Mouse (Mus musculus) thymus, adult 18-20 months (tissue): ENCODE data around the gene Oprl1.

Experiments
- DNase-seq, 2 experiments: peaks; one replicate each; pipeline ENCODE4 v3.0.0; 2022; ENCODE audit warnings: mixed read lengths in 2 of 2

Oprl1 gene

GRCm38 (mm10) chr2:181693339-181694280, 21.2 kb upstream of the Oprl1 start, which contains the start of gene Rgs19:
TSS of gene Rgs19 (minus strand) at chr2:181693977.
- peak; percentile 84 to 86 for DNase-seq

GRCm38 (mm10) chr2:181694581-181694980, 20.2 kb upstream of the Oprl1 start:
- no peak for DNase-seq

- DNase-seq: no peak
Measured at GRCm38 (mm10) chr2:181695776-181696175, 19.0 kb upstream of the Oprl1 start.

GRCm38 (mm10) chr2:181696801-181697420, 17.9 kb upstream of the Oprl1 start:
- DNase-seq: no peak

GRCm38 (mm10) chr2:181698241-181698640, 16.6 kb upstream of the Oprl1 start, which contains the start of gene Lkaaear1:
TSS of gene Lkaaear1 (minus strand) at chr2:181698442.
- no peak for DNase-seq

GRCm38 (mm10) chr2:181706668-181707067, 8.1 kb upstream of the Oprl1 start:
- no peak for DNase-seq

GRCm38 (mm10) chr2:181713749-181714148, 1.1 kb upstream of the Oprl1 start:
- DNase-seq: no peak

- DNase-seq: no peak
Measured at GRCm38 (mm10) chr2:181715382-181715781, 566 bp downstream of the Oprl1 start.

- DNase-seq: no peak
Measured at GRCm38 (mm10) chr2:181716991-181717390, 2.2 kb downstream of the Oprl1 start.

- DNase-seq: no peak
Measured at GRCm38 (mm10) chr2:181720061-181720460, 5.2 kb downstream of the Oprl1 start.

GRCm38 (mm10) chr2:181721200-181721599, 6.4 kb downstream of the Oprl1 start:
- no peak for DNase-seq

- no peak for DNase-seq
Measured at GRCm38 (mm10) chr2:181722213-181722612, 7.4 kb downstream of the Oprl1 start.

- no peak for DNase-seq
Measured at GRCm38 (mm10) chr2:181727659-181728262, 12.9 kb downstream of the Oprl1 start.

GRCm38 (mm10) chr2:181730051-181730450, 15.2 kb downstream of the Oprl1 start:
- DNase-seq: peak; percentile 13 to 27

- DNase-seq: no peak
Measured at GRCm38 (mm10) chr2:181752626-181753025, 37.8 kb downstream of the Oprl1 start.

GRCm38 (mm10) chr2:181758147-181758725, 43.4 kb downstream of the Oprl1 start:
- no peak for DNase-seq

GRCm38 (mm10) chr2:181759041-181759440, 44.2 kb downstream of the Oprl1 start:
- no peak for DNase-seq

GRCm38 (mm10) chr2:181763006-181763830, 48.4 kb downstream of the Oprl1 start, which contains the start of gene Myt1:
TSS of gene Myt1 (plus strand) at chr2:181763332.
- DNase-seq: no peak

GRCm38 (mm10) chr2:181763886-181764527, 49.2 kb downstream of the Oprl1 start:
- no peak for DNase-seq

- DNase-seq: no peak
Measured at GRCm38 (mm10) chr2:181764600-181764999, 49.8 kb downstream of the Oprl1 start.

- no peak for DNase-seq
Measured at GRCm38 (mm10) chr2:181765251-181765650, 50.4 kb downstream of the Oprl1 start.
